Mouse (Mus musculus) brain, embryonic 14.5 days (tissue): Measurements from ENCODE around the gene Plet1.

ENCODE experiments used
- CTCF ChIP-seq: fragments of 200-500 bp; IDR thresholded peaks from 2 replicates; pipeline ENCODE4 v1.5.1; 2012; ENCODE audit warnings: inconsistent platforms, mild to moderate bottlenecking, moderate library complexity, borderline replicate concordance; ENCODE audit not compliant: insufficient read depth, insufficient read length; ENCODE audit errors: extremely low read depth
- POLR2A ChIP-seq: fragments of 200-500 bp; IDR thresholded peaks from 2 replicates; pipeline ENCODE4 v1.6.1; 2012; ENCODE audit warnings: mild to moderate bottlenecking, inconsistent platforms, borderline replicate concordance; ENCODE audit not compliant: poor library complexity, insufficient read depth, insufficient read length, severe bottlenecking; ENCODE audit errors: extremely low read depth

GRCm38 (mm10) chr9:50507570-50507969 lies 13.2 kb downstream of the Plet1 start:
- TF ChIP-seq POLR2A (no peak), CTCF (no peak)
